Comparison of ENCODE assay signal across 8 mouse cellular contexts in genomic region chr10:94687801-94688419, GRCm38 (mm10). TPM values are rescaled to one million over a fixed set of nuclear protein-coding genes. Genes with fewer than 3 reads are reported as not detected.
DNase-seq lines count a peak whose midpoint lies in the region; ATAC-seq and TF ChIP-seq lines count a peak whose summit lies in the region.

No protein-coding gene starts in this region.

- peaks cover 7% of the 10 kb centered on the region; the same call in 1 of the 2 replicates for H3K4me1 ChIP-seq in kidney, embryonic 14.5 days (ENCODE audit: control insufficient read depth, insufficient read depth, low read length)
- H3K4me1 ChIP-seq in embryonic facial prominence, embryonic 13.5 days = peaks cover 11% of the 10 kb centered on the region
- H3K4me1 ChIP-seq in intestine, embryonic 14.5 days (replicated peaks; ENCODE audit: control insufficient read depth, insufficient read depth, low read length) = no peaks in the 10 kb centered on the region
- no peaks in the 10 kb centered on the region for H3K4me1 ChIP-seq in stomach, postnatal 0 days (replicated peaks; ENCODE audit: control insufficient read depth, insufficient read depth)

- H3K9ac ChIP-seq in kidney, embryonic 14.5 days (ENCODE audit: low read depth, low read length) = peak overlapping the region; percentile 93
- H3K9ac ChIP-seq in embryonic facial prominence, embryonic 13.5 days = peak overlapping the region; percentile 97
- peak overlapping the region; percentile 92 for H3K9ac ChIP-seq in intestine, embryonic 14.5 days (ENCODE audit: low read length)
- H3K9ac ChIP-seq in stomach, postnatal 0 days (ENCODE audit: low read length) = peak overlapping the region; percentile 96

- no peak; the same call in 1 of the 2 replicates for TF ChIP-seq CTCF in stomach, postnatal 0 days (IDR thresholded peaks at IDR 0.05; ENCODE audit: low read depth)

- H3K4me3 ChIP-seq in kidney, embryonic 14.5 days (ENCODE audit: low read length) = peak overlapping the region; percentile 91
- H3K4me3 ChIP-seq in embryonic facial prominence, embryonic 13.5 days = peak overlapping the region; percentile 90
- peak overlapping the region; percentile 90 for H3K4me3 ChIP-seq in intestine, embryonic 14.5 days (ENCODE audit: low read depth, low read length)
- peak overlapping the region; percentile 81 for H3K4me3 ChIP-seq in macrophage (ENCODE audit: inconsistent target)
- H3K4me3 ChIP-seq in stomach, postnatal 0 days (ENCODE audit: low read depth, low read length) = peak overlapping the region; percentile 87

- H3K27ac ChIP-seq in kidney, embryonic 14.5 days (ENCODE audit: low read depth, low read length) = peak overlapping the region; percentile 88
- H3K27ac ChIP-seq in embryonic facial prominence, embryonic 13.5 days = peak overlapping the region; percentile 90
- H3K27ac ChIP-seq in intestine, embryonic 14.5 days (ENCODE audit: low read depth) = peak overlapping the region; percentile 80
- peak overlapping the region; percentile 85 for H3K27ac ChIP-seq in macrophage
- peak overlapping the region; percentile 96 for H3K27ac ChIP-seq in stomach, postnatal 0 days (replicated peaks)

- peaks cover 39% of the 10 kb centered on the region for H3K79me2 ChIP-seq in macrophage (ENCODE audit: inconsistent target)

- H3K9me3 ChIP-seq in kidney, embryonic 14.5 days (ENCODE audit: control insufficient read depth, low read length) = 0 out of 2 replicates have a peak, but pooled peaks cover 3% of the 10 kb centered on the region
- H3K9me3 ChIP-seq in embryonic facial prominence, embryonic 13.5 days = no peaks in the 10 kb centered on the region
- no peaks in the 10 kb centered on the region for H3K9me3 ChIP-seq in intestine, embryonic 14.5 days (ENCODE audit: control insufficient read depth, low read length)
- no peaks in the 10 kb centered on the region for H3K9me3 ChIP-seq in stomach, postnatal 0 days (ENCODE audit: control insufficient read depth, low read length)

- TF ChIP-seq EP300 in stomach, postnatal 0 days (optimal IDR thresholded peaks at IDR 0.05) = no peak

- ATAC-seq in kidney, embryonic 14.5 days (ENCODE audit: low FRiP score, low TSS enrichment) = peak; percentile 82
- peak; percentile 60 for ATAC-seq in embryonic facial prominence, embryonic 13.5 days (ENCODE audit: insufficient number of reproducible peaks, insufficient read depth, low FRiP score, low TSS enrichment, low read depth)
- peak; percentile 70 for ATAC-seq in intestine, embryonic 14.5 days (replicated peaks; ENCODE audit: low FRiP score, low TSS enrichment, low read depth)
- ATAC-seq in stomach, postnatal 0 days (ENCODE audit: low FRiP score, low TSS enrichment) = peak; percentile 75

- peak overlapping the region; percentile 84 for H3K4me2 ChIP-seq in kidney, embryonic 14.5 days (replicated peaks; ENCODE audit: low read depth, low read length)
- peak overlapping the region; percentile 84 for H3K4me2 ChIP-seq in embryonic facial prominence, embryonic 13.5 days
- H3K4me2 ChIP-seq in intestine, embryonic 14.5 days (ENCODE audit: low read length) = peak overlapping the region; percentile 69
- H3K4me2 ChIP-seq in stomach, postnatal 0 days (replicated peaks; ENCODE audit: low read depth) = peak overlapping the region; percentile 71

- H3K36me3 ChIP-seq in kidney, embryonic 14.5 days (ENCODE audit: control insufficient read depth, insufficient read depth, low read length) = no peaks in the 10 kb centered on the region
- H3K36me3 ChIP-seq in embryonic facial prominence, embryonic 13.5 days = no peaks in the 10 kb centered on the region
- H3K36me3 ChIP-seq in intestine, embryonic 14.5 days (ENCODE audit: control insufficient read depth, insufficient read depth, low read length) = no peaks in the 10 kb centered on the region
- no peaks in the 10 kb centered on the region for H3K36me3 ChIP-seq in macrophage (ENCODE audit: inconsistent target)
- no peaks in the 10 kb centered on the region for H3K36me3 ChIP-seq in stomach, postnatal 0 days (ENCODE audit: control insufficient read depth, insufficient read depth, low read length)

- DNase-seq in kidney, postnatal 10 days = no peak
- peak; percentile 69 for DNase-seq in MEL-GATA-1-ER (ENCODE audit: extremely low read depth, low read depth)
- no peak for DNase-seq in intestine, embryonic 14.5 days (ENCODE audit: low spot score)
- no peak for DNase-seq in stomach, postnatal 0 days (ENCODE audit: low spot score)
- DNase-seq in kidney, postnatal 4 days = no peak

- WGBS in kidney, embryonic 14.5 days = 4% methylated on average over 20 of the region's 20 CpGs
- WGBS in embryonic facial prominence, embryonic 13.5 days = 3% methylated on average over 20 of the region's 20 CpGs
- WGBS in intestine, embryonic 14.5 days = 2% methylated on average over 20 of the region's 20 CpGs
- under 1% methylated on average over 20 of the region's 20 CpGs for WGBS in macrophage (ENCODE audit: missing documents)
- 1% methylated on average over 20 of the region's 20 CpGs for WGBS in stomach, postnatal 0 days

- H3K27me3 ChIP-seq in kidney, embryonic 14.5 days (ENCODE audit: control insufficient read depth, insufficient read depth, low read length) = no peaks in the 10 kb centered on the region
- no peaks in the 10 kb centered on the region for H3K27me3 ChIP-seq in embryonic facial prominence, embryonic 13.5 days
- H3K27me3 ChIP-seq in intestine, embryonic 14.5 days (replicated peaks; ENCODE audit: control insufficient read depth, insufficient read depth, low read length) = no peaks in the 10 kb centered on the region
- no peaks in the 10 kb centered on the region for H3K27me3 ChIP-seq in stomach, postnatal 0 days (ENCODE audit: control insufficient read depth, insufficient read depth, low read length)

RNA-seq across cellular contexts. Expression of gene Cep83, which starts 0.5 kb away (rescaled TPM):
- 19.5 and 19.6 TPM in 2 replicates for polyA plus RNA-seq in kidney, embryonic 14.5 days (2014; fragmentation: Nextera tagmentation; extraction: Ambion mirVana)
- polyA plus RNA-seq in embryonic facial prominence, embryonic 13.5 days (2015; fragmentation: Nextera tagmentation; extraction: Ambion mirVana) = 22.4 and 23.7 TPM in 2 replicates
- 16.5 and 18.4 TPM in 2 replicates for polyA plus RNA-seq in intestine, embryonic 14.5 days (2014; fragmentation: Nextera tagmentation; extraction: Ambion mirVana)
- 10 to 100 TPM; 26.3 to 87.2 (median 43.4) TPM for total RNA-seq in macrophage (2018; cell fraction: chromatin; rRNA removed)
- total RNA-seq in macrophage (2018; cell fraction: cytosol; rRNA removed) = 10 to 100 TPM; 10.5 to 18.1 (median 13.8) TPM
- total RNA-seq in macrophage (2018; cell fraction: nucleus; rRNA removed) = 10 to 100 TPM; 23.9 to 68.3 (median 36.6) TPM
- 10.4 to 20.7 TPM (median 20.2 TPM) in 3 replicates for polyA plus RNA-seq in macrophage (2018)
- polyA plus RNA-seq in stomach, postnatal 0 days (2015; fragmentation: Nextera tagmentation; extraction: Ambion mirVana) = 9.1 and 9.9 TPM in 2 replicates
